Mouse (Mus musculus): ENCODE measurements around the gene Ppp2r5d.

DNA sequence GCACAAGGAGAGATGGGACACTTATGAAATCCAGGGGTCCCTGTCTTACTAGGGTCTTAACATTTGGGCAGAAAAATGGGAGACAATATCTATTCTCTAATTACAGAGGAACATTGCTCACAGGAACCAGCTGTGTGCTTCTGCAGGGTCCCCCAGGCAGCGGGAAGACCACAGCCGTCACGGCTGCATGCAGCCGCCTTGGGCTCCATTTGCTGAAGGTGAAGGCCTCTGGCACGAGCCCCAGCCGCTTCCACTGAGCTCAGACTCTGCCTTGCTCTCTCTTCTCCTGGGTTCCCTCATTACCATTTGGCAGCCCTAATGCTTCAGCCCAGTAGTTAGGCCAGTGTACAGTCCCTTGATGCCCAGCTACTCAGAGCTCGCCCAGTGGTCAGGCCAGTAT is 16.2 kb upstream of the Ppp2r5d start:
- no peak for TF ChIP-seq CTCF (IDR thresholded peaks at IDR 0.05; ENCODE audit: borderline replicate concordance, insufficient read depth, low read depth, low read length)
- no peak for TF ChIP-seq POLR2A (IDR thresholded peaks at IDR 0.05; ENCODE audit: borderline replicate concordance, insufficient read depth, low read length)
